9 mouse cellular contexts compared by ENCODE assay signal in genomic region chr15:99866450-99867221, GRCm38 (mm10). TPM values are rescaled to one million over a fixed set of nuclear protein-coding genes. Genes with fewer than 3 reads are reported as not detected.
DNase-seq lines count a peak whose midpoint lies in the region; ATAC-seq lines count a peak whose summit lies in the region.
"Had no signal": no experiment of that assay in that cellular context is flagged by ENCODE, and none has a peak within 500 bp of the region (broad histone marks: within the 10 kb centered on the region; RNA-seq: fewer than 3 reads in every experiment).

No protein-coding gene starts in this region.

- WGBS in liver, embryonic 13.5 days (ENCODE audit: insufficient replicate concordance), result 16% methylated on average over 15 of the region's 15 CpGs
- WGBS in liver, embryonic 11.5 days, result 32% methylated on average over 15 of the region's 15 CpGs
- WGBS in heart, embryonic 14.5 days, result 50% methylated on average over 15 of the region's 15 CpGs
- 29% methylated on average over 15 of the region's 15 CpGs for WGBS in stomach, embryonic 16.5 days

- H3K27ac ChIP-seq in liver, embryonic 13.5 days, result 0 out of 2 replicates have a peak overlapping the region, but pooled peaks have one; percentile 53
- H3K27ac ChIP-seq in liver, embryonic 11.5 days (ENCODE audit: low read depth, low read length), result no peak overlapping the region
- peak overlapping the region in 1 of 2 experiments; percentile 29; a peak in 1 of 4 replicates for H3K27ac ChIP-seq in heart, embryonic 14.5 days (replicated peaks in 1 of 2; ENCODE audit: control insufficient read depth in 1 of 2, insufficient read depth in 1 of 2, low read depth in 2 of 2, low read length in 2 of 2)
- peak overlapping the region; percentile 89 for H3K27ac ChIP-seq in stomach, embryonic 16.5 days (ENCODE audit: low read length)

- no peaks in the 10 kb centered on the region for H3K9me3 ChIP-seq in liver, embryonic 13.5 days (replicated peaks)
- no peaks in the 10 kb centered on the region for H3K9me3 ChIP-seq in liver, embryonic 11.5 days (ENCODE audit: control insufficient read depth, low read length)
- H3K9me3 ChIP-seq in heart, embryonic 14.5 days (ENCODE audit: control insufficient read depth, low read length), result no peaks in the 10 kb centered on the region
- H3K9me3 ChIP-seq in stomach, embryonic 16.5 days (replicated peaks; ENCODE audit: control insufficient read depth, low read length), result no peaks in the 10 kb centered on the region

- no peaks in the 10 kb centered on the region for H3K36me3 ChIP-seq in liver, embryonic 13.5 days
- H3K36me3 ChIP-seq in liver, embryonic 11.5 days (ENCODE audit: control insufficient read depth, insufficient read depth, low read length), result no peaks in the 10 kb centered on the region
- no peaks in the 10 kb centered on the region for H3K36me3 ChIP-seq in heart, embryonic 14.5 days (ENCODE audit: control insufficient read depth, insufficient read depth, low read length)
- H3K36me3 ChIP-seq in stomach, embryonic 16.5 days (ENCODE audit: control insufficient read depth, insufficient read depth, low read length), result no peaks in the 10 kb centered on the region

- no peak overlapping the region for H3K4me2 ChIP-seq in liver, embryonic 13.5 days
- no peak overlapping the region for H3K4me2 ChIP-seq in liver, embryonic 11.5 days
- 0 out of 2 replicates have a peak overlapping the region, but pooled peaks have one; percentile 17 for H3K4me2 ChIP-seq in heart, embryonic 14.5 days (ENCODE audit: low read length)
- H3K4me2 ChIP-seq in stomach, embryonic 16.5 days (ENCODE audit: low read depth, low read length), result no peak overlapping the region; the same call in 1 of the 2 replicates

- no peak overlapping the region for H3K9ac ChIP-seq in liver, embryonic 13.5 days
- H3K9ac ChIP-seq in liver, embryonic 11.5 days (ENCODE audit: low read depth, low read length), result no peak overlapping the region
- H3K9ac ChIP-seq in heart, embryonic 14.5 days (ENCODE audit: low read length), result no peak overlapping the region
- H3K9ac ChIP-seq in stomach, embryonic 16.5 days (ENCODE audit: low read length), result no peak overlapping the region

- H3K4me3 ChIP-seq in liver, embryonic 13.5 days (replicated peaks), result no peak overlapping the region
- no peak overlapping the region for H3K4me3 ChIP-seq in liver, embryonic 11.5 days (ENCODE audit: low read depth, low read length)
- H3K4me3 ChIP-seq in heart, embryonic 14.5 days (ENCODE audit: control insufficient read depth in 1 of 2, insufficient read depth in 1 of 2, low read depth in 1 of 2, low read length in 2 of 2), result no peak overlapping the region
- no peak overlapping the region for H3K4me3 ChIP-seq in stomach, embryonic 16.5 days (replicated peaks; ENCODE audit: low read length)

- no peak for ATAC-seq in liver, embryonic 13.5 days (ENCODE audit: low read depth)
- ATAC-seq in liver, embryonic 11.5 days (replicated peaks; ENCODE audit: low FRiP score), result no peak
- ATAC-seq in heart, embryonic 14.5 days (ENCODE audit: insufficient number of reproducible peaks, insufficient read depth, low FRiP score, low read depth), result no peak
- ATAC-seq in stomach, embryonic 16.5 days (ENCODE audit: insufficient read depth, low FRiP score), result no peak
- ATAC-seq: forebrain, embryonic 14.5 days had no signal

- peaks cover 20% of the 10 kb centered on the region; the same call in 1 of the 2 replicates for H3K4me1 ChIP-seq in liver, embryonic 13.5 days (replicated peaks)
- H3K4me1 ChIP-seq in liver, embryonic 11.5 days (replicated peaks; ENCODE audit: control insufficient read depth, insufficient read depth, low read length), result 0 out of 2 replicates have a peak, but pooled peaks cover 10% of the 10 kb centered on the region
- H3K4me1 ChIP-seq in heart, embryonic 14.5 days (ENCODE audit: control insufficient read depth in 2 of 2, insufficient read depth in 2 of 2, low read length in 2 of 2), result peaks cover 0 to 6% of the 10 kb centered on the region in 2 experiments; a peak in 2 of 4 replicates
- H3K4me1 ChIP-seq in stomach, embryonic 16.5 days (ENCODE audit: control insufficient read depth, insufficient read depth, low read length), result no peaks in the 10 kb centered on the region; the same call in 1 of the 2 replicates

- peaks cover 9% of the 10 kb centered on the region for H3K27me3 ChIP-seq in liver, embryonic 13.5 days
- no peaks in the 10 kb centered on the region for H3K27me3 ChIP-seq in liver, embryonic 11.5 days (replicated peaks; ENCODE audit: control insufficient read depth, insufficient read depth, low read length)
- H3K27me3 ChIP-seq in heart, embryonic 14.5 days (ENCODE audit: control insufficient read depth, insufficient read depth, low read length), result no peaks in the 10 kb centered on the region
- H3K27me3 ChIP-seq in stomach, embryonic 16.5 days (ENCODE audit: control insufficient read depth, insufficient read depth, low read length), result no peaks in the 10 kb centered on the region

- no peak for DNase-seq in liver, embryonic 13.5 days
- DNase-seq in liver, embryonic 11.5 days (ENCODE audit: low spot score), result no peak
- DNase-seq in kidney, postnatal 14 days, result peak; percentile 75
- no peak for DNase-seq in frontal cortex, postnatal 25 days (ENCODE audit: low spot score in 2 of 2)
- DNase-seq in right cerebral cortex, postnatal 10 days (ENCODE audit: low spot score in 2 of 2), result no peak
- DNase-seq in ovary, postnatal 14 days (ENCODE audit: low spot score), result no peak

RNA-seq across cellular contexts. Expression of gene Lima1, which starts 8.6 kb away (rescaled TPM):
- 7.8 and 12.0 TPM in 2 replicates for polyA plus RNA-seq in liver, embryonic 13.5 days (2015; fragmentation: Nextera tagmentation; extraction: Ambion mirVana)
- 19.0 and 19.3 TPM in 2 replicates for polyA plus RNA-seq in liver, embryonic 11.5 days (2014; fragmentation: Nextera tagmentation; extraction: Ambion mirVana)
- 16.9 and 18.6 TPM in 2 replicates for polyA plus RNA-seq in heart, embryonic 14.5 days (2014; fragmentation: Nextera tagmentation; extraction: Ambion mirVana)
- polyA plus RNA-seq in stomach, embryonic 16.5 days (2015; fragmentation: Nextera tagmentation; extraction: Ambion mirVana), result 89.4 and 95.8 TPM in 2 replicates
